Mouse (Mus musculus) CH12.LX (cell line): ENCODE data around the gene Olfr346.

ENCODE experiments used
- CHD2 ChIP-seq: IDR thresholded peaks from 2 replicates; pipeline ENCODE4 v1.6.1; 2011; ENCODE audit warnings: low read length, improper control_type of control experiment
- CTCF ChIP-seq, 2 experiments: IDR thresholded peaks in 1 of 2; conservative IDR thresholded peaks in 1 of 2; 2 replicates each; pipeline ENCODE4 v1.5.1; 2011 to 2012; ENCODE audit warnings: low read depth in 2 of 2, low read length in 2 of 2, improper control_type of control experiment in 1 of 2, inconsistent platforms in 1 of 2, mild to moderate bottlenecking in 1 of 2, moderate library complexity in 1 of 2
- E2F4 ChIP-seq: IDR thresholded peaks from 2 replicates; pipeline ENCODE4 v1.6.1; 2011; ENCODE audit warnings: low read depth, low read length, improper control_type of control experiment; ENCODE audit not compliant: insufficient replicate concordance
- EP300 ChIP-seq: IDR thresholded peaks from 2 replicates; pipeline ENCODE4 v1.6.1; 2011; ENCODE audit warnings: low read length, improper control_type of control experiment
- GABPA ChIP-seq: IDR thresholded peaks from 2 replicates; pipeline ENCODE4 v1.6.1; 2012; ENCODE audit warnings: low read depth, low read length, improper control_type of control experiment, inconsistent platforms; ENCODE audit not compliant: insufficient replicate concordance
- IRF4 ChIP-seq: IDR thresholded peaks from 2 replicates; pipeline ENCODE4 v1.6.1; 2014; ENCODE audit warnings: low read depth, mild to moderate bottlenecking, inconsistent platforms, low read length, improper control_type of control experiment
- MEF2A ChIP-seq: IDR thresholded peaks from 2 replicates; pipeline ENCODE4 v1.6.1; 2014; ENCODE audit warnings: low read depth, mild to moderate bottlenecking, inconsistent platforms, low read length, improper control_type of control experiment, borderline replicate concordance
- NELFE ChIP-seq: IDR thresholded peaks from 2 replicates; pipeline ENCODE4 v1.6.1; 2011; ENCODE audit warnings: low read depth, low read length, improper control_type of control experiment
- POLR2A ChIP-seq: IDR thresholded peaks from 2 replicates; pipeline ENCODE4 v1.6.1; 2011; ENCODE audit warnings: low read depth, mild to moderate bottlenecking, improper control_type of control experiment, low read length
- SMC3 ChIP-seq: IDR thresholded peaks from 2 replicates; pipeline ENCODE4 v1.6.1; 2011; ENCODE audit warnings: low read depth, low read length, improper control_type of control experiment
- ZMIZ1 ChIP-seq: IDR thresholded peaks from 2 replicates; pipeline ENCODE4 v1.6.1; 2012; ENCODE audit warnings: low read depth, mild to moderate bottlenecking, inconsistent platforms, low read length, improper control_type of control experiment

DNA sequence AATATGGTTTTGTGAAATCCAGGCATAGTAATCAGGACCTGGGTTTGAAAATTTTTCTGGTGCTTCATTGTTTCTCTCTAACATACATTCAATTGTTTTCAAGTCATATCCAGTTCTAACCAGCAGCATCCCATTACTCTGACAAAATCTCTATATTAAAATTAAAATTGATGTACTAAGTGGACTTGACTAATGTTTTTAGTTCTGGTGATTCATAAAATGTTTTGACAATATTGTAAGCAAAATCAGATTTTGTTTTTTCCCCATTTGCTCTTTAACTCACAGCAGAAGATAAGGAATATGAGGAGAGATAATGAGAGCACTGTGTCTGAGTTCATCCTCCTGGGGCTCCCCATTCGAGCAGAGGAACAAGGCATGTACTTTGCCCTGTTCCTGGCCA lies 45.8 kb upstream of the Olfr346 start, which contains the start of gene Olfr345:
- TF ChIP-seq CTCF (conservative IDR thresholded peaks at IDR 0.05 in 1 of 2, IDR thresholded peaks at IDR 0.05 in 1 of 2; ENCODE audit: low read depth in 2 of 2, low read length in 2 of 2) (no peak), ZMIZ1 (no peak), GABPA (no peak), POLR2A (no peak), IRF4 (no peak), E2F4 (no peak), CHD2 (no peak), SMC3 (no peak), EP300 (no peak), MEF2A (no peak), NELFE (no peak)
